Mouse (Mus musculus) embryo, embryonic 11.5 days (tissue): Measurements from ENCODE around the gene Pts.

ENCODE experiments used
- DNase-seq: peaks from one replicate; pipeline ENCODE4 v3.0.0-alpha.2; 2012; ENCODE audit warnings: low read depth, low spot score

Gene Pts

DNA sequence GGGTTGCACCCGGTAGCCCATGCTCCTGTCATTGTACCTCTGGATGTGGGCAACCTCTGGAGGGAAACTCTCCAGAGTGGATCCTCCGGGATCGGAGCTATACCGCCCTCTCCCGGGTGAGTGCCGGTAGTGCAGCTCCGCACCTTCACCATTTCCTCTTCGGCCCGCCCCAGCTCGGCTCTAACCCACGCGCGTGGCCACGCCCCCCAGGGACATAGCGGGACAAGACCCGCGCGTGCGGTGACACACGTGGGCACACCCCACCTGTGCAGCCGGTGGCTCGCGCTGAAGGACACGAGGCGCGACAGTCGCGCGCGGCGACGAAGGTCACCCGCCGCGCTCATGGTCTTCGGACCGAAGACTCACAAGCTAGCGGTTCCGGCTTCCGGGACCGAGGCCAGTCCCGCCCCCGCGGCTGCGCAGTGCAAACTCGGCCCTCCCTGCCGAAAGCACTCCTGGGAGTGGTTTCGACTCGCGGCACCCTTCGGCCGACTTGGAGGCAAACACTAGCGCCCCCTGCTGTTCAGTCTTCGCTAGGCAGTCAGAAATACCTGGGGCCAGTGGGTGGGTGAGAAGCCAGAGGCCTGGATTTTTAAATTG is at the start of gene Pts:
Pts (minus strand) TSS at position 432 of the 600 bp plus-strand sequence.
- peak; percentile 97 for DNase-seq

DNA sequence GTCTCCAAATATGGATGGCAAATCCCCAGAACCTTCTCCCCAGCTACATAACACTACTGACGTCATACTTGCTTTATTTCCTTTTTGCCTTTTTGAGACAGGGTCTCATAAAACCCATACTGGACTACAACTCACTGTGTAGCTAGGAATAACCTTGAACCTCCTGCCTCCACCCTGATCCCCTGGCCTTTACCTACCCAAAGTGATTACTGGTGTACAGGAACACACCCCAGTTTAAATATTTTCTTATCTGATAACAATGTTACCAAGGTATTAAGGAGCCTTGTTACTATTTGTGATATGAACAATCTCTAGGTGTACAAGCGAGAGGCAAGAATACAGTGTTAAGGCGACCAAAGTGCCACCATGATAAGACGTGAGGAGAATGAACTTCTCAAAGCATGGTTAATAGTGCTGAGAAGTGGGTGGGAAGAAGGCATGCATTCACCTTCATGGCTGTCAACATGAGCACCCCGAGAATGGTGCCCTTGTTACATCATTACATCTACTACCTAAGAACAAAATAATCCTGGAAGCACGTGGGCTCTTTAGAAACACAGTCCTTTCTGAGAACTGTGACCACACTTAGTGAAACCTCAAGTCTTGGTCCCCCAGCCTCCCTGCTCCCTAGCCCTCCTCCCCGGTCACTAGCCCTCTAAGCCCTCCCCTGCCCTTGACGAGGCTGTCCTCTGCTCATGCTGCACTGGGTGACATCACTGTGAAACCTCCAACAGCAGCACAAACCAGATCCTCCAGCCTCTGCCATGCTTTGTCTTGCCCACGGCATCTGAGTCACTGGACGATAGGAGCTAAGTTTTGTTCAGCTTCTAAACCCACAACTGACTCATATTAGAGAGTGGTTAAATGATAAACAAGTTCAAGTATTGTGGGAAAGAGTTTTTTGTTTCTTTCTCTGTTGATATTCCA is 41.3 kb upstream of the Pts start:
- DNase-seq: no peak

DNA sequence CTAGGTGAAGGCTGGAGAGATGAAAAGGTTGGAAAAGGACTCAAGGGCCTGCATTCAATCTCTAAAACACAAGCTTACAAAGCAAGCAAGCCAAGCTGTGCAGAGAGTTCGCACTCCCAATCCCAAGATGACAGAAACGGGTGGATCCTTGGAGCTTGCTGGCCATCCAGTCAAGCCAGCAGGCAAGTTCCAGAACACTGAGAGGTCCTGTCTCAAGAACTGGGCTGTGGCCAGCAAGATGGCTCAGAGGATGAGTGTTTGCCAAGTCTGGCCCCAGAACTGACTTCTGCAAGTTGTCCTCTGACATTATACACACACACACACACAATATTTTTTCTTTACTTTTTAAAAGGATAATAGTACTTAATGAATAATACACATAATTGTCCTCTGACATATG is 39.4 kb upstream of the Pts start:
- no peak for DNase-seq

DNA sequence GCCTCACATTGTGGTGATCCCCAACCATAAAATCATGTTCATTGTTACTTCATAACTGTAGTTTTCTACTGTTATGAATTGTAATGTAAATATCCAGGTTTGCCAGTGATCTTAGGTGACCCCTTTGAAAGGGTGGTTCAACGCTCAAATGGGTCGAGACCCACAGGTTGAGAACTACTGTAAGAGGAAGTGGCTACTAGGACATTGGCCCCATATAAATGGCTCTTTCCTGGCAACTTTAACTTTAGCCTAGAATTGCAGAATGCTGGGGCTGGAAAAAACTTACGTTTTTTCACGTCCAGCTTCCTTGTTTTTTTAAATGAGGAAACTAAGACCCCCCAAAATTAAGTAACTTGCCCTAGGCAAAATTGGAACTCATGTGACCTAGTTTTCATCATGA is 38.8 kb upstream of the Pts start:
- DNase-seq: no peak

DNA sequence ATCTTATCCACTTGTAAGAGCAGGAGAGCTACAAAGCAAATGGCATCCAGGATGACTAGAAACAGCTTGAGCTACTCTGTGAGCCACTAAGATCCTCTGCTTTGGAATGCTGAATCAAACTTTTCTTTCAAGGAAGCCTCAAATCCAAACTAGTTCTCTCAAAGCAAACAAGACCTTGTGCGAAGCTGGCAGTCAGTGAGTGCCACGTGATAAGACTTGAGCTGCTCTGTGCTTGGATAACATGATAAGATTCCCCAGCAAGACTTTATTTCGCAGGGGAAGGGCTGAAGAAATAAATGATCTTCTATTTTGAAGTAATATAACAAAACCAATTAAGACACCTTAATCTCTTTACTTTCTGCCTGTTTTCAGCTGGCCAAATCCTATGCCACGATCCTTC is 37.4 kb upstream of the Pts start:
- DNase-seq: no peak

DNA sequence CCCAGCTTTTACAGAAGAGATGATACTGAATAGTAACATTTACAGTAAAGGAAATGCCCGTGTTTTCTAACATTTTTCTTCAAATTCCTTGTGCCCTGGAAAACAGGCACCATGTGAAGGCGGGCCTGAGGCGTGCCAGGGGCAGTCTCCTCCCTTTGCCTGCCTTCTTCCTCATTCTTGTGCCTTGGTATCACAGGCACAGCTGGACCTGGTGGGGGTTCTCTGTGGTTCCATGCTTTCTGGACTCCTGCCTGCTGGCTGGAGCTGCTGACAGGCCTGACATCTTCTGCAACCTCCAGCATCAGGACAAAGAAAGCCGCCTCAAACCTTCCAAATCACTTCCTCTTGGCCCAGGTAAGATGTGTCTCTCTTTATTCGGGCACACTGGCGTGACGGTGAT is 36.6 kb upstream of the Pts start:
- DNase-seq: no peak

DNA sequence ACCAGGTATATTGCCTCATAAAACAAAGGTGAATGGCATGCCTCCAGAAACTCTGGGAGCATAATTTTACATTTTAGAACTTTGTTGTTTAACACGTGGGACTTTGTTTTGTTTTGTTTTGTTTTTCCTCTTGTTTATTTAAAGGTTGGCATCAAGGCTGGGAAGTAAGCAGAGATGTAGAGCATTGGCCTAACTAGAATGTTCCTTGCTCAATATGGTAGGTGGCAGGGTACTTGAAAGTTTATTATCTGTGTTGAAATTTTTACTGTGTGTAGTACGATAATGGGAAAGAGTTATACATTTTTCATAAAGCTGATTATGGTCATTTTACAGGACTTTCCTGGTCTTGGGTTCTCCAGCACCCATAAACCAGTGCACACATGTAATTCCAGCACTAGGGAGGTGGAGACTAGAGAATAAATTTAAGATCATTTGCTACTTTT is 33.4 kb upstream of the Pts start:
- no peak for DNase-seq

DNA sequence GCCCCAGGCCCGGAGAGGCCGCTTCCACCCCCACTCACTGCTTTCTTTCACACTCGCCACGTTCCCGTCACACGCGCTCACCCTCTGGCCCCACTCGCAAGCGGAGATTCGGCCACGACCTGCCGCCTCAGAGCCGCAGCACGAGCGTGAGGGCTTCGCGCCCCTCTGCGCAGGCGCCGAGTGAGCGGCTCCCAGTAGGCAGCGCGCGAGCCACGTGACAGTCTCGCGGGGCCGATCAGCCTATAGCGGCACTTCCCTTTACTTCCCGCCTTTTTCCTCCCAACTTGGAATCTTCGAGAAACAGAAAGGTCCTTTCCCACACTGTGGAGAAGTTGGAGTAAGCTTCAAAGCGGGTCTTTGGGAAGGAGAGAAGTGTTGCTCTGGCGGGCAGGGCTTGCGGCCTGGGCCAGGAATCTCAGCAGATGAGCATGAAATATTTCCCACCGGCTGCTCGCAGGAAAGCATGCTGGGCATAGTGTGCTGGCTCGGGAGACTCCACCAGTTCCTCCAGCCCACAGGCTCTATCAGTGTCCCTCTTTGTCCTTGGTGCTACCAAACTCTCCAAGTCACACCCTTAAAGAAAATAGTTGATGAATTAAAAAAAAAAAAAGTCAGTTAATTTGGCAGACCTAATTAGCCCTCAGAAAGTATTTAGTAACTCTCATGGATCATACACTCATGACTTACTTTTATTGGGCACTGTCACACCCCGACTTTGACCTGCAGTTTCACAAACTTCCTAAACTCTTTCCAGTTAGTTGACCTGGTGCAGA is 32.8 kb upstream of the Pts start, which contains the start of gene Tex12:
Tex12 (minus strand) TSS at position 181 of the 773 bp plus-strand sequence.
- DNase-seq: no peak

DNA sequence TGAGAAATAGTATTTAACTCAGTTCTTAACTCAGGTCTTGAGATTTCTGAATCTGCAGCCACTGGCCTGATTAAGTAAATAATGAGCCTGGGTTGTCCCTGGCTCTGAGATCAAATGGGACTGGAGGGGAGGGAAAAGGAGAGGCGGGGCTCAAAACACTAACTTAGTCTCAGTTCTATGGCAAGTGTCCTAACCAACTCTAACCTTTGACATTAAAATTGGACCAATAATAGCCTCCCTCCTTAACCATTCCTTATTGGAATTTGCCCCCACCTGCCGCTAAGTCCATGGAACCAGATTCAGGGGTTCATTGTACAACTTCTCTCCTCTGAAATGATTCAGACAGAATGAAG is 26.5 kb upstream of the Pts start, which contains the start of gene Bco2:
Bco2 (minus strand) TSS at position 88 of the 353 bp plus-strand sequence.
- no peak for DNase-seq

DNA sequence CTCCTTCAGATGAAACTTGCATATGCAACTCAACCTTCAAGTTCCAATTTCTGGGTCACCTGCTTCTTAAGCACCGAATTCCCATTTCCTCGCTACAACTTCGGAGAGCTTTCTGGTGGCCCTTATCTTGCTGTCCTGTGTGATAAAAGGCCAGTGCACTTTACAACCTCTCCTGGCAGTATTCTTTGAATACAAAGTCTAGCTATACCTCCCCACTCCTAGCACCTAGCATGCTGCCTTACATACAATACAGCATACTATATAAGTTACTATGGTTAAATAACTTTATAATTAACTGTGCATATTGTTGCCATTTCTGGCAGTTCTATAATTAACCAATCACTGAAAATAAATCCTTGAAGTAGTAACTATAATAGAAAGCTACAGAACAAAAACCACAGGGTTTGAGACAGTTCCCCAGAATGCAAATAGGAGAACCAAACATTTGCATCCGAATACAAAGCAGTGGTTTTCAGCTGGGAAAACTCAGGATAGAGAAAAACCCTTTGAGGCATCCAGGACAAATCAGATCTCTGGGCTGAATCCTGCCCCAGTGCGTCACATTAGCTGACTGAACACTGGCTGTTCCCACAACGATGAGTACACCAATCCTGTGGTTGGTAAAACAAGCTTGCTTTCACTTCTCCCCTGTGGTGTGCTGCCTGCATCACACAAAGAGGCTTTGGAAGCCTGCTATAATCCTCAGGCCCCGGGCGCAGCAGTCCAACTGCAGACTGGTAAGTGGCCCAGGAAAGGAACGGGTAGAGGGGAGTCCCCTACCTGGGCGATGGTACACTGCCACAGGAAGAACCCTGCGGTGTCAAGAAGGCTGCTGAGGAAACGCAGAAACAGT is 25.9 kb upstream of the Pts start, which contains the start of gene Il18:
Il18 (plus strand) TSS at position 587 of the 853 bp plus-strand sequence.
- no peak for DNase-seq

DNA sequence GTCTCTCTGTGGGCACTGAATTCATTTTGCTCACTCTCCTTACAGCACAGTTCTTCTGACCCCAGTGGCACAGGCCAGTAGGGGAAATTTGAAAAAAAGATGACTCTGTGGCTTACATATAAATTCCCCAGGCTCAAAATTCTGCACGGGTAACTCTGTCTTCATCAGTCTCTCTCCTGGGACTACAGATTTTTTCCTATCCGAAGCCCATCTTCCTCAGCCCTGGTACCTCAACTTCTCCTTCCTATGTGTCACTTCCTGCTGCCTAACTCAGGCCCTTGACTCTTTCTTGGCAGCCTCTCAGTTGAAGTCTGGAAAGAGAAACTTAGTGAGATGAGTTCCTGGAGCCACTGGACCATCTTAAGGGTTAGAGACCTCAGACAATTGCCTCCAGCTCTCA is 25.0 kb upstream of the Pts start:
- DNase-seq: no peak

DNA sequence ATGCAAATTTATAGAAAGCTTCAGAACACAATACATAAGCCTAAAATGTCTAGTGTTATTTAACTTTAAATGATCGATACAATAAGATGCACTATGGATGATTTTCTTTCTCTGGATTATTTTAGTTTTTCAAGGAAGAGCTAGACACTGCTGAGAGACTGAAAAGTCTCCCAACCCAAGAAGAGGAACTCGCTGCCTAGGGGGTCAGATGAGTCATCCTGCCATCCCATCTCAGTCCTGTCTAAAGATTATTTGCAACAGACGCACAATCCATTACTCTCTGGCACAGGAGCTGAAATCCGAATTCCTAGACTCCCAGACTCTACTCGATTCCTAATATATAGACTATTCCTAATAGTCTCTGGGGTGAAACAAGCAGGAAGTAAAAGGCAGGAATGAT is 23.7 kb upstream of the Pts start:
- DNase-seq: no peak

DNA sequence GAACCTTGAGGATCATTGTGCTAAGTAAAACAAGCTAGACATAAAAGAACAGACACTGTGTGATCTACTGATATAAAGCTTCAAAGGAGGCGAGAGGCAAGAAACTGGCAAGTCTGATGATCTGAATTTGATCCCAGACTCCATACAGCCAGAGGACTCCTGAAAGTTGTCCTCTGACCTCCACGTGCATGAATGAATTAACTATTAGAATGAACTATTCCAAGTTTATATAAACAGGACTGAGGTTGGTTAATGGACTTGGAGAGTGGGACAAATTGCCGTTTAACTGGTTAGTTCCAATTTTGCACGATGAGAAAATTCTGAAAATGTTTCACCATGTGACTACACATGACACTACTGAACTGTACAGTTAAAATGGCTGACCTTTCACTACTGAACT is 20.4 kb upstream of the Pts start:
- no peak for DNase-seq

DNA sequence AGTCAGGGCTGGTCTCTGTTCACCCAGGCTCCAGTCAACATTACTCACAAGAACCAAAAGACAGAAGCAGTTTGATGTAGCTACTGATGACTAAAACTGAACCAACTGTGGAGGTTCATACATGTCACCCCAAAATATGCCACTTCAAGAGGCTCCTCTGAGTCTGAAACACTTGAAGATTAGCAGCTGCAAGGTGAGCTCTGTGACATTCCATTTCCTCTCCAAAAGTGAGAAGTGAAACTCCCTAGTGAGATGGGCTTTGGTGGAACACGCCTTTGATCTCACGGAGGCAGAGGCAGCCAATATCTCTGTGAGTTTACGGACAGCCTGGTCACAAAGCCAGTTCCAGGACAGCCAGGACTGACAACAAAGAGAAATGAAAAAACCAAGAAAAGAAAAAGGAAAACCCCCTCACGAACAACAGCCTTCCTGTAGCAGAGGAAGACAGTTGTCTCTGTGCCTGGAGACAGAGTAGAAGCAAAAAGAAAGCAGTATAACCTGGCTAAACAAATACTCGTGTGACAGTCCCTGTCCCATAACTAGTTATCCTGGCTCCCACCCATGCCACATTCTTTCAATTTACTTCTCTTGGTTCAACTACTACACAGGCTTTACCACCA is 19.4 kb upstream of the Pts start:
- no peak for DNase-seq

DNA sequence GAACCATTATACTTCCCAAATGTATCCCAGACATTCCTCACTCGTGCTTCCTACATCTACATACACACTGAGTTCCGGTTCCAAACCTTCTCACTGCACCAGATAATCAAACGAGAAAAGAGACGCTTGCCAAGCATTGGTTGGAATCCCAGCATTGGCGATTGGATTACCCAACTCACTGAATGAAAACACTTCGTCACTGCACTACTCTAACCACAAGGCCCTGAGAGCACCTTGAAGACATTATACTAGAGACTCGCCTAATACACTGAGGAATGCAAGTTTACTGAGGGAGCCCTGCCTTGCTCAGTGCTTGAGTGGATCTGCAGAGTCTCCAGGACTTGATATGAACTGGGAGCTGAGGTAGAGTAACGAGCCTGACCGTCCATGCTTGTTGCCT is 13.9 kb upstream of the Pts start:
- DNase-seq: no peak

DNA sequence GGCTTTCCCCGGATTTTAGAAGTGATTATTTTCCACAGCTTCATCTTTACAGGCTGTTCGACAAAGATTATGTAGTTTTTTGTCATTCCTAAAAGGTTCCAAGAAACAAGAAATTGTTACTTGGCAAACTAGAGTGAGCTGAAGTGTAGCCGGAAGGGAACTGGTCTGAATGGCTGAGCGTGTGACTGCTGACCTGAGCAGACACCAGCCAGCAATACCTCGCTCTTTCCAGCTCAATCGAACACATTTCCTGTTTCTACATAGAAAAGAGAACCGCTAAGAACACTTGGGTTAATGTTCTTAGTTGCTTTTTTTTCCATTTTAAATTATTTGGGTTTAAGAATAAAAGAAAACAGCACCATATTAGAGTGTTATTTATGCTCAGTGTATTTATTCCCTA is 11.6 kb upstream of the Pts start:
- no peak for DNase-seq

DNA sequence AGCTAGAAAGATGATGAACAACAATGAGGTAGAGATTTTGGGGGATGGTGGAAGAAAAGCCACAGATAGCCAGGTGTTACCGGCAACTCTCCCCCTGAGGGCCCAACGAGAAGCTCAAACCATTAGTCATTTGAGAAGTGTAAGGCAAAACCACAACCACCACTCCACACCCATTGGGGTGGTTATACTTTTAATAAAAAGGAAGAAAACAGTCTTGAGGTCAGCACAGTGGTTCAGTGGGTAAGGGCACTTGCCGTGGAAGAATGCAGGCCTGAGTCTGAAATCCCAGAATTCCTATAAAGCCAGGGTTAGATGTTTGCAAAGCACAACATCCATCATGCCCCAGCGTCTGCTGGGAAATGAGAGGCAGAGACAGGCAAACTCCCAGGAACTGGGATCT is 8.8 kb upstream of the Pts start:
- no peak for DNase-seq

DNA sequence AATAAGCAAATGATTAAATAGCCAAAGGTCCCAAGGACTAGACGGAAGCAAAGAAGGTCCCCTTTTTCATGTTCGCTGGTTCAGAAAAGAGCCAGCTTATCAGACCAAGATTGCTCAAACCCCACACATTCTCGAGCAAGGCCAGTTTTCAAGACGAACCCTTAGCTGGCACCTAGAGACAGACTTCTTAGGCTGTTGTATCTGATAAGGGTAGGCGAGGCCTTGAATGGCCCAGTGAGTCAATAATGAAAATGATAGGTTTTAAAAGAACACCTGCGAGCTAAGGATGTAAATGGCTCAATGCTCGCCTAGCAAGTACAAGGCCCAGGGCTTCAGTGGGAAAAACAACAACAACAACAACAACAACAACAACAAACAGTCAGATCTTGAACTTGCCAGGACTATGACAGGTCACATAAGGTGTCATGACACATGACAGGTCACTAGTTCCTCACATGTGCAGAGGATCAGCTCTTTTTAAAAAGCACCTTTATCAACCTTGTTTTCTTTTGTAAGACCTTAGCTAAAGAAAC is 8.1 kb upstream of the Pts start:
- DNase-seq: no peak

DNA sequence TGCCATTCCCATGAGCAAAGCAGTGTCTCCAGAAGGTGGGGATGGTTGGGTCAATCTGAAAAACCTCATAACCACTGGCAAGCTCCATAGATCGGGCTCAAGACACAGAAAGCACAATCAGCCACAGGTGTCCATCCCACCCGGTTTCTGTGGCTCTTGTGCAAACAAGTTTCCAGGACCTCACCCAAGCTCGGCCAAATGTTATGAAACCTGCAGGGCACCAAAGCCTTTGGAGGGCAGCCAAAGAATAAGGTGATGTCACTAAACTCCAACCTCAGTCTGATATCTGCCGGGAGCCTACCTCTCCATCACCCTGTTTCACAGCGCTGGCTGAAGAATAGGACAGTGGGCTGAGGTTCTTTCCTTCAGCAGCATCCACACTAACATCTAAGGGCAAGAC is 7.4 kb upstream of the Pts start:
- no peak for DNase-seq

DNA sequence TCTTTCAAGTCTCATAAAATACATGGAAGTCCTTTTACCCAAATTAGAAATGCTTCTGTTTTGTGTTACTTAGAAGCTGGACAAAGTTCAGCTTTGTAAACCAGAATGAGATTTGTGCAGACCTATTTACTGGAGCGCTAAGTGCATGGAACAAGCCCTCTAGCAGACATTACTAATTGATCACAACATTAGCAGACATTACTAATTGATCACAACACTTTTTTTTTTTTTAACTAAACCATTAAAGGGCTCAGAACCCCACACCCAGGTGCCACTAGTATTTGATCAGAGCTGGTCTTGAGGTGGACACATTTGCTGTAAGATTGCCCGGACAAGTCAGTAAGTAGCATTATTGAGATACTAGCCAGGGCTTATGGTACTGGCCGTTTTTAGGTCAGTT is 5.3 kb upstream of the Pts start:
- no peak for DNase-seq

DNA sequence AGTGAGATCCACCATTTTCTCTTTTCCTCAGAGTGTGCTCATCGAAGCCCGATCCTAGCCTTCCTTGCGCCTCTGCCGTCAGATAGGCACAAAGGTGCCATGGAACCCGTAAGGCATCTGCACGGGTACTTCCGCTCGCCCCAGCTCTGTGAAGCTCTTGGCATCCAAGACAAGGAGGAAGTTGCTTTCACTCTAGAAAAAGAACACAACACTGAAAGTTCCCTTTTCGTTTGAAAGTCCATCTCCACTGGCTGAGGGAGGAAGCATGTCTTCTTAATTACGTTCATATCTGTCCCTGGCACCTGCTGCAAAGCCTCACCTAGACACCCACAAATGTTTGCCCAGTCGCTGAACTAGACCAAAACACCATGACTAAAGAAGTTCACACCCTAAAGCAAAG is 4.8 kb upstream of the Pts start:
- DNase-seq: no peak
